Mouse (Mus musculus) liver, adult 2 months (tissue): ENCODE measurements around the gene Nhlrc4. TPM values are rescaled to one million over a fixed set of nuclear protein-coding genes. Genes with fewer than 3 reads are reported as not detected.

Source experiments
- DNase-seq: peaks from one replicate; pipeline ENCODE4 v3.0.0-alpha.2; 2011; ENCODE audit warnings: low read depth, low spot score; ENCODE audit errors: extremely low read depth
- H3K27ac ChIP-seq: fragments of 200-500 bp; replicated peaks from 2 replicates; pipeline ENCODE4 v1.5.1; 2012; ENCODE audit warnings: low read depth, mild to moderate bottlenecking, control low read depth, inconsistent platforms, low read length; ENCODE audit not compliant: insufficient read depth
- H3K27me3 ChIP-seq: fragments of 200-500 bp; 2 replicates; pipeline ENCODE4 v1.6.1; 2012; ENCODE audit warnings: mild to moderate bottlenecking, moderate library complexity, low read length, inconsistent platforms; ENCODE audit not compliant: control insufficient read depth, insufficient read depth
- H3K36me3 ChIP-seq: fragments of 200-500 bp; 2 replicates; pipeline ENCODE4 v1.6.1; 2012; ENCODE audit warnings: low read length, inconsistent platforms; ENCODE audit not compliant: control insufficient read depth, insufficient read depth
- H3K4me1 ChIP-seq: fragments of 200-500 bp; 2 replicates; pipeline ENCODE4 v1.6.1; 2011; ENCODE audit warnings: low read length; ENCODE audit not compliant: control insufficient read depth, insufficient read depth
- H3K4me3 ChIP-seq: fragments of 200-500 bp; 2 replicates; pipeline ENCODE4 v1.5.1; 2011; ENCODE audit warnings: low read depth, mild to moderate bottlenecking, control low read depth, low read length, moderate library complexity; ENCODE audit not compliant: insufficient read depth
- H3K79me2 ChIP-seq: fragments of 200-500 bp; 2 replicates; pipeline ENCODE4 v1.6.1; 2012; ENCODE audit warnings: inconsistent platforms, mild to moderate bottlenecking, low read length, moderate library complexity; ENCODE audit not compliant: control insufficient read depth, insufficient read depth
- H3K9ac ChIP-seq: fragments of 200-500 bp; 2 replicates; pipeline ENCODE4 v1.6.1; 2012; ENCODE audit warnings: low read depth, mild to moderate bottlenecking, control low read depth, inconsistent platforms, low read length
- CTCF ChIP-seq: fragments of 200-500 bp; IDR thresholded peaks from 2 replicates; pipeline ENCODE4 v1.5.1; 2011; ENCODE audit warnings: low read depth, low read length, control low read depth
- POLR2A ChIP-seq: fragments of 200-500 bp; IDR thresholded peaks from 2 replicates; pipeline ENCODE4 v1.6.1; 2011; ENCODE audit warnings: low read length, control low read depth; ENCODE audit not compliant: insufficient read depth; ENCODE audit errors: extremely low read depth
- WGBS: fragments of 180-500 bp; shearing (Covaris S2); methylation state at CpG from one replicate; pipeline ENCODE4 v1.1.7; 2018; 5-methylcytosine and 5-hydroxymethylcytosine counted together
- polyA plus RNA-seq: library from polyadenylated mRNA; depleted of rRNA; stranded (reverse); fragments of >200 nt; gene quantifications from 2 replicates; pipeline ENCODE4 v1.2.3, GENCODE M21; 2012
- total RNA-seq: library from RNA; depleted of rRNA; stranded (reverse); fragments of >200 nt; gene quantifications from 2 replicates; pipeline ENCODE4 v1.2.3, GENCODE M21; 2014

Nhlrc4 gene
- total and polyA plus RNA-seq, 2 experiments, result 0.04 to 1.2 TPM

- Histone ChIP-seq H3K4me3 (no peak overlapping the region), H3K4me1 (no peaks in the 10 kb centered on the region), H3K27me3 (no peaks in the 10 kb centered on the region), H3K79me2 (no peaks in the 10 kb centered on the region), H3K27ac (no peak overlapping the region), H3K9ac (no peak overlapping the region), H3K36me3 (no peaks in the 10 kb centered on the region)
- 79% methylated on average over 7 of the region's 7 CpGs for WGBS
- TF ChIP-seq POLR2A (no peak), CTCF (no peak)
- DNase-seq, result no peak
These were observed 1.6 kb upstream of the Nhlrc4 start for GRCm38 (mm10) chr17:25946349-25946748.

GRCm38 (mm10) chr17:25945517-25946155 lies 875 bp upstream of the Nhlrc4 start:
- H3K9ac ChIP-seq, result no peak overlapping the region
- 77% methylated on average over 9 of the region's 9 CpGs for WGBS
- no peaks in the 10 kb centered on the region for H3K36me3 ChIP-seq
- TF ChIP-seq POLR2A (no peak), CTCF (no peak)
- H3K4me1 ChIP-seq, result peaks cover 6% of the 10 kb centered on the region
- DNase-seq, result no peak
- H3K27me3 ChIP-seq, result no peaks in the 10 kb centered on the region
- H3K79me2 ChIP-seq, result 0 out of 2 replicates have a peak, but pooled peaks cover 2% of the 10 kb centered on the region
- H3K27ac ChIP-seq, result no peak overlapping the region
- H3K4me3 ChIP-seq, result no peak overlapping the region

GRCm38 (mm10) chr17:25943769-25944168 lies 992 bp downstream of the Nhlrc4 start:
- Histone ChIP-seq H3K4me1 (peaks cover 7% of the 10 kb centered on the region), H3K36me3 (no peaks in the 10 kb centered on the region), H3K27ac (no peak overlapping the region), H3K27me3 (no peaks in the 10 kb centered on the region), H3K79me2 (peaks cover 4% of the 10 kb centered on the region; the same call in 1 of the 2 replicates), H3K4me3 (no peak overlapping the region), H3K9ac (no peak overlapping the region)
- no peak for TF ChIP-seq CTCF
- no peak for TF ChIP-seq POLR2A
- WGBS, result 86% methylated on average over 9 of the region's 9 CpGs
- no peak for DNase-seq

GRCm38 (mm10) chr17:25943221-25943620 lies 1.5 kb downstream of the Nhlrc4 start:
- TF ChIP-seq CTCF, result no peak
- no peak for TF ChIP-seq POLR2A
- 85% methylated on average over 3 of the region's 3 CpGs for WGBS
- Histone ChIP-seq H3K4me1 (peaks cover 7% of the 10 kb centered on the region), H3K4me3 (no peak overlapping the region), H3K36me3 (no peaks in the 10 kb centered on the region), H3K9ac (no peak overlapping the region), H3K79me2 (peaks cover 4% of the 10 kb centered on the region; the same call in 1 of the 2 replicates), H3K27ac (no peak overlapping the region), H3K27me3 (no peaks in the 10 kb centered on the region)
- DNase-seq, result no peak

- no peak for DNase-seq
- H3K79me2 ChIP-seq, result peaks cover 5% of the 10 kb centered on the region; the same call in 1 of the 2 replicates
- no peak overlapping the region for H3K9ac ChIP-seq
- no peaks in the 10 kb centered on the region for H3K36me3 ChIP-seq
- H3K27me3 ChIP-seq, result no peaks in the 10 kb centered on the region
- no peak for TF ChIP-seq POLR2A
- no peak for TF ChIP-seq CTCF
- WGBS, result 83% methylated on average over 2 of the region's 2 CpGs
- H3K4me3 ChIP-seq, result no peak overlapping the region
- H3K27ac ChIP-seq, result no peak overlapping the region
- peaks cover 7% of the 10 kb centered on the region for H3K4me1 ChIP-seq
These were observed 2.1 kb downstream of the Nhlrc4 start for GRCm38 (mm10) chr17:25942597-25943151.
